Mouse (Mus musculus) heart, adult 2 months (tissue): ENCODE data around the gene Cdh4. TPM values are rescaled to one million over a fixed set of nuclear protein-coding genes. Genes with fewer than 3 reads are reported as not detected.

ENCODE experiments used
- DNase-seq, 2 experiments: peaks; one replicate each; pipeline ENCODE4 v3.0.0; 2021
- H3K27ac ChIP-seq: fragments of 200-600 bp; 2 replicates; pipeline ENCODE4 v1.8.1; 2022
- H3K27me3 ChIP-seq: fragments of 200-500 bp; 2 replicates; pipeline ENCODE4 v1.6.1; 2012; ENCODE audit warnings: mild to moderate bottlenecking, low read length, inconsistent platforms, mixed read lengths; ENCODE audit not compliant: control insufficient read depth, insufficient read depth
- H3K36me3 ChIP-seq: fragments of 200-500 bp; 2 replicates; pipeline ENCODE4 v1.6.1; 2012; ENCODE audit warnings: low read length, inconsistent platforms; ENCODE audit not compliant: control insufficient read depth, insufficient read depth
- H3K4me1 ChIP-seq: fragments of 200-500 bp; 2 replicates; pipeline ENCODE4 v1.6.1; 2011; ENCODE audit warnings: low read length; ENCODE audit not compliant: control insufficient read depth, insufficient read depth
- H3K4me3 ChIP-seq: fragments of 200-600 bp; 2 replicates; pipeline ENCODE4 v1.8.1; 2022
- H3K79me2 ChIP-seq: fragments of 200-500 bp; replicated peaks from 2 replicates; pipeline ENCODE4 v1.6.1; 2012; ENCODE audit warnings: mild to moderate bottlenecking, inconsistent platforms, low read length, moderate library complexity, mixed read lengths; ENCODE audit not compliant: control insufficient read depth, insufficient read depth
- H3K9ac ChIP-seq: fragments of 200-500 bp; 2 replicates; pipeline ENCODE4 v1.6.1; 2012; ENCODE audit warnings: low read depth, mild to moderate bottlenecking, control low read depth, inconsistent platforms, low read length, mixed read lengths
- CTCF ChIP-seq: fragments of 200-600 bp; IDR thresholded peaks from 2 replicates; pipeline ENCODE4 v1.8.1; 2022; ENCODE audit warnings: antibody characterized with exemption, mild to moderate bottlenecking, moderate library complexity
- EP300 ChIP-seq: fragments of 200-500 bp; IDR thresholded peaks from 2 replicates; pipeline ENCODE4 v1.6.1; 2011; ENCODE audit warnings: low read depth, low read length, control low read depth; ENCODE audit not compliant: insufficient read depth
- POLR2A ChIP-seq: fragments of 200-500 bp; IDR thresholded peaks from 2 replicates; pipeline ENCODE4 v1.6.1; 2011; ENCODE audit warnings: mild to moderate bottlenecking, low read depth, low read length, control low read depth; ENCODE audit not compliant: insufficient read depth
- WGBS: fragments of 180-500 bp; shearing (Covaris S2); methylation state at CpG from one replicate; pipeline ENCODE4 v1.1.7; 2018; 5-methylcytosine and 5-hydroxymethylcytosine counted together
- intact Hi-C: fragments of 180-260 bp; cut with DNase I; formaldehyde crosslinking; loops from one replicate; pipeline ENCODE4 v1.15.1; 2025
- polyA plus RNA-seq: library from polyadenylated mRNA; depleted of rRNA; stranded (reverse); fragments of >200 nt; gene quantifications from 2 replicates; pipeline ENCODE4 v1.2.3, GENCODE M21; 2012
- total RNA-seq, 2 experiments: library from RNA; stranded (reverse); gene quantifications; 2 replicates each; pipeline ENCODE4 v1.2.3; 2021

Cdh4 gene
- total and polyA plus RNA-seq, 3 experiments: 0.90 to 1.2 (median 0.93) TPM

- Histone ChIP-seq H3K27me3 (no peaks in the 10 kb centered on the region), H3K9ac (no peak overlapping the region), H3K36me3 (no peaks in the 10 kb centered on the region), H3K4me3 (no peak overlapping the region), H3K4me1 (no peaks in the 10 kb centered on the region; the same call in 1 of the 2 replicates), H3K79me2 (no peaks in the 10 kb centered on the region), H3K27ac (no peak overlapping the region)
- no peak for DNase-seq
- TF ChIP-seq EP300 (no peak), CTCF (no peak), POLR2A (no peak)
- intact Hi-C loops: no loop called here
- 54% methylated on average over 4 of the region's 4 CpGs for WGBS
These were observed 138.2 kb downstream of the Cdh4 start for GRCm38 (mm10) chr2:179580415-179580814.

- intact Hi-C loops: no loop called here
- Histone ChIP-seq H3K27me3 (no peaks in the 10 kb centered on the region), H3K79me2 (no peaks in the 10 kb centered on the region), H3K27ac (no peak overlapping the region), H3K4me1 (no peaks in the 10 kb centered on the region; the same call in 1 of the 2 replicates), H3K4me3 (no peak overlapping the region), H3K9ac (no peak overlapping the region), H3K36me3 (no peaks in the 10 kb centered on the region)
- 76% methylated on average over 5 of the region's 5 CpGs for WGBS
- TF ChIP-seq CTCF: no peak
- TF ChIP-seq POLR2A: no peak
- no peak for TF ChIP-seq EP300
- no peak for DNase-seq
These were observed 138.8 kb downstream of the Cdh4 start for GRCm38 (mm10) chr2:179581058-179581457.

GRCm38 (mm10) chr2:179582966-179583365 lies 140.7 kb downstream of the Cdh4 start:
- Histone ChIP-seq H3K27me3 (no peaks in the 10 kb centered on the region), H3K4me1 (no peaks in the 10 kb centered on the region; the same call in 1 of the 2 replicates), H3K9ac (no peak overlapping the region), H3K4me3 (no peak overlapping the region), H3K27ac (no peak overlapping the region), H3K79me2 (no peaks in the 10 kb centered on the region), H3K36me3 (no peaks in the 10 kb centered on the region)
- 44% methylated on average over 16 of the region's 16 CpGs for WGBS
- TF ChIP-seq POLR2A (no peak), CTCF (no peak), EP300 (no peak)
- intact Hi-C loops: no loop called here
- no peak for DNase-seq

- TF ChIP-seq EP300 (no peak), CTCF (no peak)
- Histone ChIP-seq H3K27me3 (no peaks in the 10 kb centered on the region), H3K36me3 (no peaks in the 10 kb centered on the region), H3K4me1 (no peaks in the 10 kb centered on the region; the same call in 1 of the 2 replicates), H3K79me2 (no peaks in the 10 kb centered on the region), H3K4me3 (no peak overlapping the region), H3K9ac (no peak overlapping the region), H3K27ac (no peak overlapping the region)
- DNase-seq: no peak
- intact Hi-C loops: no loop called here
- 56% methylated on average over 13 of the region's 13 CpGs for WGBS
These were observed 142.4 kb downstream of the Cdh4 start for GRCm38 (mm10) chr2:179584672-179585071.

- Histone ChIP-seq H3K4me3 (no peak overlapping the region), H3K9ac (no peak overlapping the region), H3K27ac (no peak overlapping the region), H3K36me3 (no peaks in the 10 kb centered on the region), H3K79me2 (no peaks in the 10 kb centered on the region), H3K4me1 (no peaks in the 10 kb centered on the region; the same call in 1 of the 2 replicates), H3K27me3 (no peaks in the 10 kb centered on the region)
- intact Hi-C loops: no loop called here
- WGBS: 86% methylated on average over 11 of the region's 11 CpGs
- DNase-seq: no peak
- TF ChIP-seq POLR2A (no peak), EP300 (no peak), CTCF (no peak)
These were observed 144.2 kb downstream of the Cdh4 start for GRCm38 (mm10) chr2:179586436-179586835.

GRCm38 (mm10) chr2:179587069-179587468 lies 144.8 kb downstream of the Cdh4 start:
- intact Hi-C loops: no loop called here
- Histone ChIP-seq H3K36me3 (no peaks in the 10 kb centered on the region), H3K79me2 (no peaks in the 10 kb centered on the region), H3K27ac (no peak overlapping the region), H3K9ac (no peak overlapping the region), H3K27me3 (no peaks in the 10 kb centered on the region), H3K4me1 (no peaks in the 10 kb centered on the region; the same call in 1 of the 2 replicates), H3K4me3 (no peak overlapping the region)
- WGBS: 60% methylated on average over 2 of the region's 2 CpGs
- no peak for DNase-seq
- TF ChIP-seq EP300 (no peak), CTCF (no peak), POLR2A (no peak)
